Mouse (Mus musculus) thymus, adult 2 months (tissue): ENCODE measurements at regions not wholly inside any gene's neighbourhood (a gene's known extent, or its start where the extent isn't known, plus 50 kb on each side); places are given as distances from the start of the nearest gene placed in this dataset.

Source experiments
- CTCF ChIP-seq: fragments of 200-500 bp; IDR thresholded peaks from 2 replicates; pipeline ENCODE4 v1.5.1; 2012; ENCODE audit warnings: mild to moderate bottlenecking, control low read depth, low read length, moderate library complexity, borderline replicate concordance; ENCODE audit not compliant: control insufficient read depth, poor library complexity, insufficient read depth; ENCODE audit errors: extremely low read depth
- POLR2A ChIP-seq: fragments of 200-500 bp; IDR thresholded peaks from 2 replicates; pipeline ENCODE4 v1.6.1; 2012; ENCODE audit warnings: mild to moderate bottlenecking, low read length, control low read depth, moderate library complexity; ENCODE audit not compliant: control insufficient read depth, poor library complexity, insufficient read depth; ENCODE audit errors: extremely low read depth

- TF ChIP-seq POLR2A (no peak), CTCF (no peak)
Observed at GRCm38 (mm10) chr3:17862367-17862766, 85.8 kb upstream of the Cypt12 start.
